Mouse (Mus musculus) megakaryocyte, adult 5-6 weeks (primary cell): ENCODE results near the gene Atp6v0c. TPM values are rescaled to one million over a fixed set of nuclear protein-coding genes. Genes with fewer than 3 reads are reported as not detected.
"Not testable (repeated sequence)": the region's sequence is repeated elsewhere in the genome, so short reads cannot be mapped to it uniquely, and the experiment has no call there.

ENCODE experiments used
- ATAC-seq: 2 replicates; pipeline ENCODE4 v1.8.0; 2016; ENCODE audit warnings: mild to moderate bottlenecking, inconsistent platforms; ENCODE audit not compliant: poor library complexity, severe bottlenecking
- total RNA-seq, 2 experiments: library from RNA; stranded (forward) in 1 of 2; stranded (reverse) in 1 of 2; fragments of 153-499, 151-499 nt in 1 of 2; fragments of 221-1000, 200-1000 nt in 1 of 2; gene quantifications; 2 replicates each; pipeline versions ENCODE4 v1.2.3 to v1.2.4; 2015 to 2017

Atp6v0c gene
- total RNA-seq, 2 experiments from 2014 or later: 175 to 468 TPM

DNA sequence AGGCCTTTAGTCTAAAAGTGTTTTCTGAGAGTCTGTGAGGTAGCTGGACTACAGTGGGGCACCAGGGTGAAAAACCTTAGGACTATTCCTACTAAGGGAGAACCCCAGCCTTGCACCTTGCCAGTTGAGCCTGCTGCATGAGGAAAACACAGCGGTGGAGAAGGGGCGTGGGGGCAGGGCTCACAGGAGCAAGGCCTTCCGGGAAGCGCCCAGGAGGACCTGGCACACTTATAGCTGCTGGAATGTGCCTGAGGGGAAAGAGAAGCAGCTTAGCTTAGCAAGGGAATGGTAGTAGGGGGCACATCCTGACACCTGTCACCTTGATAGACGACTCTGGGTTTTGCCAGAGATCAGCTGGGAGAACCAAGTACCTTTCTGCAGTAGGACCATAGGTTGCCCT, 8.0 kb downstream of the Atp6v0c start:
- ATAC-seq: no peak

GRCm38 (mm10) chr17:24157526-24157925, 12.0 kb downstream of the Atp6v0c start:
- no peak for ATAC-seq

GRCm38 (mm10) chr17:24157121-24157520, 12.4 kb downstream of the Atp6v0c start:
- ATAC-seq: no peak

DNA sequence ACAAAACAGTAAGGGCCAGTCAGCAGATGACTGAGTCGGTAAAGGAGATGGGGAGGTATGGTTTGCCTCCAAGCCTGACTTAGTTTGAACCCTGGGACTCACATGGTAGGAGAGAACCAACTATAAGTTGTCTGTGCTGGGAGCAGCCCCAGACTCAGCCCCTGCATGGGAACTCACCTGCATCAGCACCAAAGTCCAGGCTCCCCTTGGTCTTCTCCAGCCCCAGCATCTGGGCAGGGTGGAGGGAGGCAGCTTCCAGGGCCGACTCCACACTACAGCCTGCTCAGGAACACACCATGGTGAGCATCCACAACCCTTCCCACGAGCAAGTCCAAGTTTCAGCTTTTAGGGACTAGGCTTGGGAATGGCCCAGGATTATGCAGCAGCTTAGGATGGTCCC, 13.1 kb downstream of the Atp6v0c start:
- no peak for ATAC-seq

DNA sequence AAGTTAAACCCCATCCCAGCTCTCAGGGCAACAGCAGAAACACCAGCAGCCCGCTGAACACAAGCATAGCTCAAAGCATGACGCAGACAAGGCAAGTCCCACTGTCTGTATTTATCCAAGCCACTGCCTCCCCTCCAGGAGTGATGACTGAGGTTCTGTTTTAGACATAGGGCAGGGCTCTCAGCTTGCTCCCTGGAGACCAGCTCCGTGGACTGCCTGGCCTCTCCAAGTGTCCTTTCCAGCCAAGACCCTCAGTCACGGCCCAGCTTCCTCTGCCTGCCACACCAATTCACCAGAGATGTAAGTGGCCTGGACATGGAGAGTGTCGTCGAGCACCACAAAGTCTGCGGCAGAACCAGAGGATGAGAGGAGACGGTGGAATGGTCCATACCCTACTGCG, 13.8 kb downstream of the Atp6v0c start:
- no peak for ATAC-seq

GRCm38 (mm10) chr17:24154463-24154862, 15.0 kb downstream of the Atp6v0c start:
- no peak for ATAC-seq

- peak; percentile 98 for ATAC-seq
Observed at GRCm38 (mm10) chr17:24151890-24152563, 17.5 kb downstream of the Atp6v0c start.

GRCm38 (mm10) chr17:24151382-24151781, 18.1 kb downstream of the Atp6v0c start:
- no peak for ATAC-seq

DNA sequence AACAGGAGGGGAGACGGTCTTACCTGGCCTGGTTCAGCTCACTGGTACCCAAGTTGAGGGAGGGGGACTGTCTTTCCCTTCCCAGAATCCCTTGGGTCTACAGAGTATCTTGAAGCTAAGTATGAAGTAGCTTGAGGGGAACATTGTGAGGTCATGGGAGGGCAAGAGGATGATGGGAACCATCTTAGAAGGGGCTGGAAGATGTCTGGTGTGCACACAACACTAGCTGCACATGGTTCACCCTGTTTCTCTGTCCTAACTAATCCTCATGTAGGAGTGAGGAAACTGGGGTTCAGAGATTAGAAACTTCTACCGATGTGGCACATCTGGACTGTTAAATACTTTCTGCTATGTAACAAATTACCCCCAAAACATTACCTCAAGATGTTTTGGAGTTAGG, 18.7 kb downstream of the Atp6v0c start, which contains the start of gene Pdpk1:
Pdpk1 (minus strand) TSS at position 101 of the 400 bp plus-strand sequence.
- no peak for ATAC-seq

DNA sequence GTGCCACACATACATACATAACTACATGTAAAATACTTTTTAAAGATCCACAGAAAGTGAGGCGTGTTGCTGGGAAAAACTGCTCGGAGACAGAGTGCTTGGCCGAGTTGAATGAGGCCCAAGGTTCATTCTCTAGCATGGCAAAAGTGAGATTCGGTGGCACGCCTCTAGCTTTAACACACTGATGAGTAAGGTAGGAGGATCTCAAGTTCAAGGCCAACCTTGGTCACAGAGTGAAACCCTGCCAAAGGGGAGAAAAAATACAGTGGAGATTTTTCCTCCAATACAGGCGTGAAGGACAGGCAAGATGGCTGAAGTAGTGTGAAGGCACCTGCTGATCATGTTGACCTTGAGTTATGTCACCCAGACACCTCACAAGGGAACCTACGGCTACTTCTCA, 20.1 kb downstream of the Atp6v0c start:
- no peak for ATAC-seq

- ATAC-seq: no peak
Observed at GRCm38 (mm10) chr17:24142897-24143296, 26.6 kb downstream of the Atp6v0c start.

- ATAC-seq: peak; percentile 98
Observed at GRCm38 (mm10) chr17:24141425-24141920, 28.0 kb downstream of the Atp6v0c start.

DNA sequence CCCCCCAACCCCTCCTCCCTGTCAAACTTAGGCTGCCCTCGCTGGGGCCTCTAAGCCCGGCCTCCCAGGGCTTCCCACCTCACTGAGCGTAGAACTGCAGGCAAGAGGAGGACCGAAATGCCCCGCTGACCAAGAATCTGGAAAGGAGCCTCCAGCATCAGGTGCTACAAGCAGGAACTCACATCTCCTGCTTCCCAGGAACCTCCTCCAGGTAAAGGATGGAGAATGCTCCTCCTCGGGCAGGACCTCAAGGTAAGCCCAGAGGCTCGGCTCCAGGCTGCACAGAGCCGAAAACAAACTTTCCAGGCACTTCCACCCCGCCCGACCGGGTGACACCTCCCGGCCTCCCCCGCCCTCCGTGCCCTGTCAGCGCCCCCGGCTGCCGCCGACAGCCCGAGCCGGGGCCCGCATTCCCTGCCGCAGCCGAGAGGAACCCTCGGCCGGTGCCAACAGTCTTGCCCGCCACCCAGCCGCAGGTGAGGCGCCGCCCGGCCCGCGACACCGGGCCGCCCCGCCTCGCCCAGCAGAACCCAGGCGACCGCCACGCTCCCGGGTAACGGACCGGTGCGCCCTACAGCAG, 28.6 kb downstream of the Atp6v0c start:
- no peak for ATAC-seq

DNA sequence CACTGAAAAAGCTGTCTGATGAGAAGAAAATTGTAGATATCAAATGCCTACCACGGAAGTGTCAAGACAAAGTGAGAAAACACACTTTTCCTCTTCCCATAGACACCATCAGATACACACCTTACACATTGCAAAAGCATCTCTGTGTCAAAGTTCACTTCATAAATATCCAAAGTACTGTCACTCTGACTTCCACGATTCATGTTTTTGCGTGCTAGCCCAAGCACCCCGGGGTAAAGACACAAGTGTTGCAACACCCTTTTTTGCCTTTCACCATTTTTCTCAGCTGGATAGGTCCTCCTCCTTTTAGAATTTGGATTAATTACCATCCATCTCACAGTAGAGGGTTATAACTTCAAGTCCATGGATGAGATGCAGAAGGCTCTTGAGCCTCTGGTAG, 29.5 kb downstream of the Atp6v0c start:
- ATAC-seq: no peak

DNA sequence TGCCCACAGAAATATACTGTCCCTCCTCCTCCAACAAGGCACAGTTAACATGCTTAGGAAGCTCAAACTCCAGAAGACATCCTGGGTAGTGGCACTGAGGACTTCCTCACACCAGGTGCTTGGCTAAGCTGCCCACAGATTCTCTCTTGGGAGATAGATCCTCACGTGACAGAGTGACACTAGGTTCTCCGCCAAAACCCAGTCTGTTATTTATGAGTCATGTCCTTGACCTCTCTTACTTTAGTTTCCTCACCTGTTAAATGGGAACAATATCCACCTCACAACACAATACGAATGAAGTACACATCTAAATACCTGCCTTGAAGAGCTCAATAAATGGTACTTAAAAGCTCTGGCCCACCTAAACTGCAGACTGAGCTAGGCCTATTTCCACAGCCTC, 30.2 kb downstream of the Atp6v0c start:
- ATAC-seq: no peak

DNA sequence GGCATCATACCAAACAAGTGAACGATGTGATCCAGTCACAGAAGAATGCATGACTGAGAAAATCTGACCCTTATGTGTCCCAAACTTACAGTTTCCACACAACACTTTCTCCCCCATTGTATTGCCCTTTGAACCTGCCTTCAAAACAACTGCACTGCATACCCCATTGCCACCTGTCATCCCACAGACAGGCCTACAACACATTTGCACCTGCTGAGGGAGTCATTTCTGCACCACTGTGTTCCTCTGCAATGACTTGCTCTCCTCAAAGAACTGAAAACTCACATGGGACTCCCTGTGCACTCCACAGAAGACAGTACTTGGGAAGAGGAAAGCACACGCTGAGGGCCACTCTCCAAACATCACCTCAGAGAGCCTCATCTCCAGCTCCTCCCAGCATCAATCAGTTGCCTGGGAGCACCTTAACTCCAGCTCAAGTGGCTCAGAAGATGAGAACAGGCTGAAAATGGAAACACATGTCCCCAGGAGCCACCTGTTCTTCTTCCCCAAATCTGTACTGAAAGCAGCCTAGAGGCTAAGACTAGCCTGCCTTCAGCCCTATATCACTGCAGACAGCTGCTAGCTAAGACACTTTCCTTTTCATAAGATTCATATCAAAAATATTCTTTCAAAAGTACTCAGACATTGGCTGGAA, 32.1 kb downstream of the Atp6v0c start:
- no peak for ATAC-seq

GRCm38 (mm10) chr17:24134062-24134461, 35.4 kb downstream of the Atp6v0c start:
- no peak for ATAC-seq

DNA sequence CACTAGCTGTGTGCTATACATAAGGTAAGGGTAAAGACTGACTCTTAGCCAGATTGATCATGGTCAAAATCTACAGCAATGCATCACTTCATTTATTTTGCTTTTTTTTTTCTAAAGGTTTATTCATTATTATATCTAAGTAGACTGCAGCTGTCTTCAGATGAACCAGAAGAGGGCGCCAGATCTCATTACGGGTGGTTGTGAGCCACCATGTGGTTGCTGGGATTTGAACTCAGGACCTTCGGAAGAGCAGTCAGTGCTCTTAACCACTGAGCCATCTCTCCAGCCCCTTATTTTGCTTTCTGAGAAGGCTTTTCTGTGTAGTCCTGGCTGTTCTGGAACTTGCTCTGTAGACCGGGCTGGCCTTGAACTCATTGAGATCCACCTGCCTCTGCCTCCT, 36.6 kb downstream of the Atp6v0c start:
- not testable (repeated sequence) for ATAC-seq

- no peak for ATAC-seq
Observed at GRCm38 (mm10) chr17:24131570-24131969, 37.9 kb downstream of the Atp6v0c start.

DNA sequence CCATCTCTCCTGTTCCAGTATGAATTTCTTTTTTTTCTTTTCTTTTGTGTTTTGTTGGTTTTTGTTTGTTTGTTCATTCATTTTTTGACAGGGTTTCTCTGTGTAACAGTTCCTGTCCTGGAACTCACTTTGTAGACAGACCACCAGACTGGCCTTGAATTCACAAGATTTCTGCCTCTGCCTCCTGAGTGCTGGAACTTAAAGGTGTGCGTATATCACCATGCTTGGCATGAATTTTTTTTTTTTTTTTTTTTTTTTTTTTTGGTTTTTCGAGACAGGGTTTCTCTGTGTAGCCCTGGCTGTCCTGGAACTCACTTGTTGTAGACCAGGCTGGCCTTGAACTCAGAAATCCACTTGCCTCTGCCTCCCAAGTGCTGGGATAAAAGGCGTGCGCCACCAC, 40.3 kb downstream of the Atp6v0c start:
- not testable (repeated sequence) for ATAC-seq

DNA sequence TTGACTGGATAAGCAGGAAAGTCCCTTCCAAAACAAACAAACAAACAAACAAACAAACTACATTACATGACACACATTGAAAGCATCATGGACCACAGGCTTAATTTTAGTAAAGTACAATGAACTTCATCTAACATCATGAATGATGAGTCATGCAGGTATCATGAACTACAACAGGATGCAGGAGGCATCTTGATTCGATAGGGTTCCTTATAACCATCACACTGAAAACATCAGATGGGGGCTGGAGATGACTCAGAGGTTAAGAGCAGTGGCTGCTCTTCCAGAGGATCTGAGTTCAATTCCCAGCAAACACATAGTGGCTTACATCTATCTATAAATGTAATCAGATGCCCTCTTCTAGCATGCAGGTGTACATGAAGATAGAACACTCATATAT, 41.9 kb downstream of the Atp6v0c start:
- no peak for ATAC-seq

GRCm38 (mm10) chr17:24126801-24127200, 42.7 kb downstream of the Atp6v0c start:
- no peak for ATAC-seq
